Mouse (Mus musculus): ENCODE data around the gene Oasl1.

GRCm38 (mm10) chr5:114883022-114883421, 40.0 kb upstream of the Oasl1 start:
- TF ChIP-seq POLR2A (IDR thresholded peaks at IDR 0.05; ENCODE audit: borderline replicate concordance, control insufficient read depth, low read depth, low read length) (no peak), CTCF (IDR thresholded peaks at IDR 0.05; ENCODE audit: control insufficient read depth, insufficient read depth, low read length) (no peak)

All from bone marrow, adult 2 months (tissue).